Mouse (Mus musculus) regulatory T cell (primary cell): ENCODE data around the gene Rnf220.

Experiments used
- in situ Hi-C: fragments of 300-600 bp; cut with MboI, MseI; formaldehyde crosslinking; loops from one replicate; pipeline ENCODE4 v1.15.1; 2025; ENCODE audit warnings: high pct_unique_total_duplicates

Gene Rnf220

GRCm38 (mm10) chr4:117438919-117439318, 57.9 kb downstream of the Rnf220 start:
- in situ Hi-C loops = no loop called here

- in situ Hi-C loops = no loop called here
These were observed 58.8 kb downstream of the Rnf220 start for GRCm38 (mm10) chr4:117438064-117438463.

DNA sequence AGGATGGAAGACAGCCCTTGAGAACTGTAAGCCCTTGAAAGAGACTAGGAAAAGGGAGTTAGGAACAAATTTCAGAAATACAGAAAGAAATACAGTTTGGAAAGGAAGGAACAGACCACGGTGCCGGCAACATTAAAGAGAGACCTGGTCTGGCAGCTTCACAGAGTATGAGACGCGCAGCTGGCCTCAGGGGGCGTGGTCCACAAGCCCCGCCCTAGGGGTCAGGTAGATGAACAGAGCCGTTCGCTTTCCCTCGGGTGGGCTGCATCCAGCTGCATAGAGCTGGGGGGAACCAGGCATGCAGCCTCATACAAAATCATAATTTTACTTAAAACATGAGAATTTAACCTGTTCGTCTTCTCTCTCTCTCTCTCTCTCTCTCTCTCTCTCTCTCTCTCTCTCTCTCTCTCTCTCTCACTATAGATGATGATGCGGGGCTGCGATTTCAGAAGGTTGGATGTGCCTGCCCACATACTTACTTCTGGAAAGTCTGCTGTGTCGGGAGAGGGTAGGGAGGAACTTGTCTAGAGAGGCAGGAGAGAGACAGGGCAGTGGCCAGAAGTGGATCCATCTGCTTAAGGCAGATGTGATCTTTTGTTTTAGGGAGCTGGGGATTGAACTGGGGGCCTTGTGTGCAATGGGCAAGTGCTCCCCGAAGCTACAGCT, 59.7 kb downstream of the Rnf220 start:
- in situ Hi-C loops = no loop called here

DNA sequence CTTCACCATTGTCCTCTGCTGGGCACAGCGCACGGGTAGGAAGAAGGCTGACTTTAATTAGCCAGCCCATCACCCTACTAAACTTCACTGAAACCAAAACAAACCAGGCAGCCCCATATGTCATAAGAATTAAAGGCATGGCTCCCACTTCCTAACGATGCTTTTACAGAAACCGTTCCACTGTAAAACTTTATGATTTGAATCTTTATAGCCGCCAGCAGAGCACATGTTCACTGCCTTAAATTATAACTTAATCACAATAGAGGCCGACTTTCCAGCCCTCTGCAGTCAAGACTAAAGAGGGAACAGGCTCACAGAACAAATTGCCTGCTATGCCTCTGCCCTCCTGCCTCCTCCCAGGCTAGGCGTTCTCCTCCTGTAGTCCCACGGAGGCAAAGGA, 62.5 kb downstream of the Rnf220 start:
- in situ Hi-C loops = no loop called here

GRCm38 (mm10) chr4:117429604-117430003, 67.2 kb downstream of the Rnf220 start:
- in situ Hi-C loops = no loop called here

DNA sequence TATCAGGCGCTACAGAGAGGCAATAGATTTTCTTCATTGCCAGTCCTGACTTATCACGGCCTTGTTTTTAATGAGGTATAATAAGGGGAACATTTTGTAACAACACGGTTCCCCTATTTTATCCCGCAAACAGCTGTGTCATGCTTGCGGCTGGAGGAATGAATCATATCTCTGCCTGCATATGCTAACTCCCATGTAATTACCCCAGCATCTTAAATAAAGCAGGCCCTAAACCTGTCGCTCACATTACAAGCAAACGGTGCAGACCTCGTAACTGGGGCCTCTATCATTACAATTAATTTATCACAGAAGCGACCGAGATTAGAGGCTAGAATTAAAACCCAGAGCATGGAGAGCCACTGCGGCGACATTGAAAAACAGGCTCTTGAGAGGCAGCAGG, 69.3 kb downstream of the Rnf220 start:
- in situ Hi-C loops = no loop called here

GRCm38 (mm10) chr4:117421077-117421476, 75.8 kb downstream of the Rnf220 start:
- in situ Hi-C loops = no loop called here

- in situ Hi-C loops = no loop called here
These were observed 80.0 kb downstream of the Rnf220 start for GRCm38 (mm10) chr4:117416827-117417226.

DNA sequence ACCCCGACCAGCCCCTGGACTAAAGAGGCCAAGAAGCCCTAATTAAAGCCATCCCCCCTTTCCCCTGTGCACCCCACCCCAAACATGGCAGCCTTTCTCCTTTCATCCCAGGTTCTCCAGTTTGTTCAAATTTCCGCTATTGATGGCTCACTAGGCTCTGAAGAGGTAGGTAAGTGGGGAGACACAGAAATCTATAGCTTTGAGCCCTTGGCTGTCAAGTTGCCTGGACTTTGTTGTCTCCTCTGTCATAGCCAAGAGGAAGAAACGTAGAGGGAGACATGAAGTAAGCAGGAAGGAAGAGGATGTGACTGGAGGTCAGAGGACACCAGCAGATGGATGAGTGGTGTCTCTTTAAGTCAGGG, 86.8 kb downstream of the Rnf220 start:
- in situ Hi-C loops = no loop called here

DNA sequence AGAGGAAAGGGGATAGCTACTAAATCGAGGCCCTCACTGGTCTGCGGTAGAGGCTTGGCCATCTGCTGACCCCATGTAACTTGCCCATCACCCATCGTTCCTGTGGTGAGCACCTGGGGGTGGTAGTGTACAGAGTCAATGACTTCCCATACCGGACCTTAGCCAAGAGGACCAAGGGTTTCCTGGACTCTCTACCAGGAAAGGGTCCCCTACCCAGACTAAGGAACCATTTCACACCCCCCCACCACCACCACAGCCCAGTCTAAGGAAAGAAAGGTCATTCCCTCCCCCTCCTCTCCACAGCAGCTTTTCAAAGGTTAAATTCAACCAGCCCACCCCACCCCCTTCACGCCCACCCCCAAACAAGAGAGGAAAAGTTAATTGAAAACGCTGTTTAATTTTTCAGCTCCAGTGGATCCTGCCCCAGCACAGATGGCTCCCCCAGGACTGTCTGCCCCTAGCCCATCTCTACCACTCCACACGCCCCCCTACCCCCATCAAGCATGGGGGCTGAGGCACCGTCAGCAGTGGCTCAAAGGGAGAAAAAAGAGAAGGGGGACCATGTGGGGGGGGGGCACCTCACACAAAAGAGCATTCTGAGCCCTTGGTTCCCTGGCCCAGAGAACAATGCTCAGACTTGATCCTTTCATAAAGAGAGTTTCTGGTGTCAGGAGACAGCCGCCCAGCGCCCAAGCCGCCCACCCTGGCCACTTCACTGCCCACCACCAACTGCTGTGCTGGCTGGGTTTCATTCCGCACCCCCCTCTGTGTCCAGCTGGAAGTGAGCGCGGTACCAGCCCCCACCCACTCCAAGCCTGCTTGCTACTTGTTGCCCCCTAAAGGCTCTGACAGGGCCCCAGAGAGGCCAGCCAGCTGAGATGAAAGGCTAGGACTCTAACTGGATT, 87.5 kb downstream of the Rnf220 start:
- in situ Hi-C loops = no loop called here

DNA sequence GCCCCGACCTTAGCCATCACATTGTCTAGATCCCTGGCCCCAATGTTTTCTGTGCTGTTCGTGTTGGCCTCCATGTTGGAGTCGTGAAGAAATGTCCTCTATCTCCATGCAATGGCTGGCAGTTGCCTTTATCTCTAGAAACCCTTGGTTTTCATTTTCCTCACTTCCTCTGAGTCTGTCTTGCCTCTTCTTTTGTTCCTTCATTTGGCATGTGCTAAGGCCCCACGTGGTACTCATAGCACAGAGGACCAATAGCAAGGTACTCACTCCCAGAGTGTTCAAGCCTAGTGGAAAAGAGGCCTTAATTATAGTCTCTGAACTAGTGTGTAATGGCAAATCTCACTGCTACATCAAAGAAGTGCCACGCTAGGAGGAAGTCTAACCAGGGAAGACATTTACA, 88.9 kb downstream of the Rnf220 start:
- in situ Hi-C loops = no loop called here

GRCm38 (mm10) chr4:117405999-117406398, 90.9 kb downstream of the Rnf220 start:
- in situ Hi-C loops = no loop called here

- in situ Hi-C loops = no loop called here
These were observed 91.6 kb downstream of the Rnf220 start for GRCm38 (mm10) chr4:117405211-117405610.

- in situ Hi-C loops = no loop called here
These were observed 93.4 kb downstream of the Rnf220 start for GRCm38 (mm10) chr4:117403411-117403810.

DNA sequence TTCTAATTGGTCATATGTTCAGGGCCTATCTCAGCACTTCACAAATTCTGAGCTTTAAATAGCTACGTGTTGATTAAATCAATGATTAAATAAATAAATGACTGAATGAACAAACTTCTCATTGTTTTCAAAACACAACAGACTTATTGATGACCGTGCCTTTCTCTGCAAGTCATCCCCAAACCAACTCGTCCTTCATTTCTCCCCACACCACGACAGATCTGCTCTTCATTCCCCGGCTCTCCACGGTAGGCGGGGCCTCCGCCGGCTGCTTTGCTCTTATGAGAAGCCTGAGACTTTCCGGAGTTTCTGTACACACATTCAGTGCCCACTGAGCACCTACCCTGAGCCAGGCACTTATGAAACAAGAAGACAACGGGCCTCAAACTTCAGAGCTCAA, 99.7 kb downstream of the Rnf220 start:
- in situ Hi-C loops = no loop called here

DNA sequence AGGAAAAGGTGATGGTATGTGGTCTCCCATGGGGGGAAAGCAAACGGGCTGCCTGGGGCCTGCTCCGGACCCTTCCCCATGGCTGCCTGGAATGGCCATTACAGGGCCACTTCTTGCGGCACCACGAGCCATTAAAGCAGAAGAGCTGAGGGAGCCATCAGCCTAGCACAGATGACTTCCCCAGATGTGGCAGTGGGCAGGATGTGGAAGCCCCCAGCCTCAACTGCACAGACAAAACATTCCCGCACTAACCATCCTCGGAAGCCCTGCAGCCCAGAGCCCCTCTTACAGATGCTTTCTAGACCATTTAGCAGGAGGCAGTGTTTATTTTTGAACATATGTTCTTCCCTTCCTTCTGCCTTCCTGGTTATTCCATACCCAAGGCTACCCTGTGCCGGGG, 103.8 kb downstream of the Rnf220 start:
- in situ Hi-C loops = no loop called here

- in situ Hi-C loops = no loop called here
These were observed 104.5 kb downstream of the Rnf220 start for GRCm38 (mm10) chr4:117392391-117392790.

DNA sequence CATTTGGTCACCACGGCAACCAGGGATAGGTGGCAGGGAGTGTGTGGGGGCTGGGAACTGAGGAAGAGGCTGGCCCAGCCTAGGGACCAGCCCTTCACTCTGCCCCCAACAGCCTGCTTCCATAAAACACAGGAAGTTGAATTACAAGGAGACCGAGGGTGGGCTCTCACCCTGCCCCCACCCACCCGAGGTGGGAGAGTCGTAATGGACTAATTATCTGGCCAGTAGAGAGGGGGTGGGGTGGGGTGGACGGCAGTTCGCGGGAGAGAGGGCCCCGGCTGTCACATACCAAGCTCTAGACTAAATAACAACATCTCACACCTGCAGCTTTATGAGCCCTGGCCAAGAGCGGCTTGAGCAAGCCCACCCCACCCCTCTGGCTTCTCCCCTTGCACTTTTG, 104.9 kb downstream of the Rnf220 start:
- in situ Hi-C loops = no loop called here

DNA sequence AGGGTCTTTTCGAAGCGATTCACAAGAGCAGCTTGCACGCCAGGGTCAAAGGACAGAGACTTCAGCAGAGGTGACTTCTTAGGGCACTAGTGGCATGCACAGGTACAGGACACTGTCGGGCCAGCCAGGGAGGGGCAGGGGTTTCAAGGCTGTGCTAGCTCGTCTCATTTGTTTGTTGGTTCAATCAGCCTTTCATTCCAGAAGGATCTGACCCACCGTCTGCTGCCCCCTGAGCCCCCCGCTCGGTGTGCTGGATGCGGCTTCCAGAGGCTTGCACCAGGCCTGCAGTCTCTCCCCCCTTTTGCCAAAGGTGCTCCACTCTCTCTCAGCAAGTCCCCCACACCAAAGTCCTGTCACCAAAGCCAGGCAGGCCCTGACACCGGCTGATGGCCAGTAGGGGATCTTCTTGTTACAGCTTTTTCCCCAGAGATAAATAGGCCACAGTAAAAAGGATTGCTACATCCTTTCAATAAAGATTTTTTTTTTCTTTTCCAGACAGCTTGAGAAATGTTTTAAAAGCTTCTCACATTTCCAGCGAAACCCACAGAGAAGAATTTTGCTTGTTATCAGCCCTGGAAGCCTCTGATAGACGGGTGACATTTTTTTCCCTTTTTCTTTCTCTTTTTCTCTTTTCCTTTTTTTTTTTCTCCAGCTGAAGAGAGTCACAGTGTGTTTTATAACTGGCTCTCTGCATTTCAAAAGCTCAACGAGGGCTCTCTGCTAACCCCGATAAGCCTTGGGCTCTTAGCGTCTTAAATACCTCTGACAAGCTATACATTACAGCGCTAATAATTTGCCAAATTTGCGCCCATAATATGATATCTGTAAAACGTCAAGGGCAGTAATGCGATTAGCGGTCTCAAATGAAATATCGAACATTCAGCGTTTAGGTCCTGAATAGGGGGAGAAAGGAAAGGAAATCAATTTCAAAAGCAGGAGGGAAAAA, 105.7 kb downstream of the Rnf220 start:
- in situ Hi-C loops = no loop called here

DNA sequence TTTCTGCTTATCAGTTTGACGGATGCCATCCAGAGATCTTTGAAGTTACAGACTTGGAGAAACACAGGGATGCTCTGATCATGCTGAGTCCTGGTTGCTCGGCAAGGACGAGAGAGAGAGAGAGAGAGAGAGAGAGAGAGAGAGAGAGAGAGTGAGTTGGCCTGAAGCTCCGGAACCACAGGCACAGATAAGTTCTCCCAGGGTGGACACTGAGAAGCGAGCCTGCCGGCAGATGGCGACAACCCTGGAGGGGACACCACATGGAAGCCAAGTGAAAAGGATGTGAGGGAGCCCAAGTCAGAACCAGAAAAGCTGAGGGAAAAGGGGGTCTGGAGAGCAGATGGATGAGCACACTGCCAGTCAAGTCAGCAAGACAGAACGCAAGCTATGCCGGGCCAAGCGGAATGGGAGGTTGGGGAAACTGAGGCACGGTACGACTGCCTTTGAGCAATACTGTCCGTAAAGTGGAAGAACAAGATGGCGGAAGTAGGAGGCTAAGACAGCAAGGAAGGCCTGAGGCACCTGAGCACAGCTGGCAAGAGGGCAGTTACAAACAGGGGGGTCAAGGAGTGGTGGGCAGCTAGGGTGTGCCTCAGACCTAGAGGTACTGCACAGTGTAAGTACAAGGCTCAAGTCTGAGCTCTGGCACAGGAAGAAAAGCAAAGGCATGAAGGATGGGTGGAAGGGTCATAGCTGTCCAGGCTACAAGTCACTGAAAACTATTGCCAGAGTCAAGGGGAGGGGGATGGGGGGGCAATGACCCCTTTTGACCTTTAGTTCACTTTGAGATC, 107.4 kb downstream of the Rnf220 start:
- in situ Hi-C loops = no loop called here

DNA sequence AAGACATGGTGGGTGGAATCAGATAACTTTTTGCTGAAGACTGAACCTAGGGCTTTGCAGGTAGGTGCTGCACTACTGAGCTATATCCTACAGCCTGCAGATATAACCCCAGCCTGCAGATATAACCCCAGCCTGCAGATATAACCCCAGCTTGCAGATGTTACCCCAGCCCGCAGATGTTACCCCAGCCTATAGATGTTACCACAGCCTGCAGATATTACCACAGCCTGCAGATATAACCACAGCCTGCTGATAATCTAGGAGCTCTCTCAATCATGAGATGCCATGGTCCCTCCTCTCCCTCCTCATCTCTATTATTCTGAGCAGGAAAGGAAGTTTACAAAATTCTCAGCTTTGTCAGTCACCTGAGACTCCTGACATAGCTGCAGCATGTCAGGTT, 111.6 kb downstream of the Rnf220 start:
- in situ Hi-C loops = no loop called here
